Mouse (Mus musculus) midbrain, postnatal 0 days (tissue): ENCODE data around the gene Ppp1r26. TPM values are rescaled to one million over a fixed set of nuclear protein-coding genes. Genes with fewer than 3 reads are reported as not detected.
A peak's percentile ranks its signal among the peaks of the same experiment; 100 is the strongest.

Experiments
- ATAC-seq: fragments of 200-750 bp; cut with Nextera tagmentation; 2 replicates; pipeline ENCODE4 v1.8.0; 2017; ENCODE audit warnings: moderate number of reproducible peaks, mild to moderate bottlenecking, moderate TSS enrichment, moderate library complexity; ENCODE audit not compliant: low FRiP score
- DNase-seq: peaks from one replicate; pipeline ENCODE4 v3.0.0-alpha.2; 2015; ENCODE audit warnings: low spot score
- H3K27ac ChIP-seq: fragments of 300-500 bp; sonication (generic); 2 replicates; pipeline ENCODE4 v1.5.1; 2014; ENCODE audit warnings: low read depth, mild to moderate bottlenecking, low read length, mixed read lengths
- H3K27me3 ChIP-seq: fragments of 300-500 bp; sonication (generic); 2 replicates; pipeline ENCODE4 v1.6.1; 2014; ENCODE audit warnings: low read length, control low read depth, mixed read lengths; ENCODE audit not compliant: insufficient read depth
- H3K36me3 ChIP-seq: fragments of 300-500 bp; sonication (generic); 2 replicates; pipeline ENCODE4 v1.6.1; 2014; ENCODE audit warnings: low read length, control low read depth, mixed read lengths; ENCODE audit not compliant: insufficient read depth
- H3K4me1 ChIP-seq: fragments of 300-500 bp; sonication (generic); 2 replicates; pipeline ENCODE4 v1.6.1; 2014; ENCODE audit warnings: mild to moderate bottlenecking, control low read depth, antibody characterized with exemption, low read length, mixed read lengths; ENCODE audit not compliant: insufficient read depth
- H3K4me2 ChIP-seq: fragments of 300-500 bp; sonication (generic); 2 replicates; pipeline ENCODE4 v1.6.1; 2014; ENCODE audit warnings: low read depth, mild to moderate bottlenecking, low read length, mixed read lengths; ENCODE audit not compliant: poor library complexity, severe bottlenecking
- H3K4me3 ChIP-seq: fragments of 300-500 bp; sonication (generic); 2 replicates; pipeline ENCODE4 v1.5.1; 2014; ENCODE audit warnings: low read depth, mild to moderate bottlenecking, low read length, moderate library complexity
- H3K9ac ChIP-seq: fragments of 300-500 bp; sonication (generic); replicated peaks from 2 replicates; pipeline ENCODE4 v1.6.1; 2014; ENCODE audit warnings: mild to moderate bottlenecking, low read length, moderate library complexity, mixed read lengths; ENCODE audit not compliant: poor library complexity, severe bottlenecking
- H3K9me3 ChIP-seq: fragments of 300-500 bp; sonication (generic); 2 replicates; pipeline ENCODE4 v1.6.1; 2016; ENCODE audit warnings: low read length, control low read depth
- CTCF ChIP-seq: IDR thresholded peaks from 2 replicates; pipeline ENCODE4 v1.5.1; 2016; ENCODE audit warnings: antibody characterized with exemption, mild to moderate bottlenecking
- WGBS: fragments of 180-500 bp; shearing (Covaris S2); extraction: QIAGEN DNeasy Blood & Tissue Kit; methylation state at CpG from one replicate; pipeline ENCODE4 v1.1.7; 2014; 5-methylcytosine and 5-hydroxymethylcytosine counted together
- polyA plus RNA-seq: library from polyadenylated mRNA; unstranded; fragments of >200 nt; fragmentation: Nextera tagmentation; extraction: Ambion mirVana; gene quantifications from 2 replicates; pipeline ENCODE4 v1.2.1, GENCODE M21; 2015
- total RNA-seq: library from RNA; depleted of rRNA; stranded (reverse); fragments of >200 nt; gene quantifications from 2 replicates; pipeline ENCODE4 v1.2.3, GENCODE M21; 2014; rRNA removed

Ppp1r26 gene
- 54.5 and 84.3 TPM in 2 replicates for total RNA-seq
- polyA plus RNA-seq: 14.2 and 17.5 TPM in 2 replicates

GRCm38 (mm10) chr2:28446515-28447314, at the start of gene Ppp1r26:
Ppp1r26 (plus strand) TSS chr2:28446800.
- no peak for TF ChIP-seq CTCF
- peak; percentile 65 for ATAC-seq
- WGBS: under 1% methylated on average over 63 of the region's 118 CpGs

GRCm38 (mm10) chr2:28396928-28397327, 49.7 kb upstream of the Ppp1r26 start:
- TF ChIP-seq CTCF: no peak
- DNase-seq (no peak), ATAC-seq (no peak)
- Histone ChIP-seq H3K4me3 (no peak overlapping the region), H3K27ac (peak overlapping the region; percentile 52), H3K36me3 (no peaks in the 10 kb centered on the region), H3K27me3 (no peaks in the 10 kb centered on the region), H3K4me2 (no peak overlapping the region), H3K9me3 (no peaks in the 10 kb centered on the region), H3K9ac (no peak overlapping the region), H3K4me1 (0 out of 2 replicates have a peak, but pooled peaks cover 3% of the 10 kb centered on the region)
- WGBS: 39% methylated on average over 2 of the region's 2 CpGs

More at GRCm38 (mm10) chr2:28446515-28447314, at the start of gene Ppp1r26:
- Histone ChIP-seq H3K36me3 (peaks cover 18% of the 10 kb centered on the region), H3K4me2 (peak within 1 kb of the TSS; percentile 93), H3K4me3 (peak within 1 kb of the TSS; percentile 76), H3K9ac (peak within 1 kb of the TSS; percentile 86), H3K27ac (peak within 1 kb of the TSS; percentile 90), H3K9me3 (no peaks in the 10 kb centered on the region), H3K27me3 (no peaks in the 10 kb centered on the region), H3K4me1 (peaks cover 4% of the 10 kb centered on the region)
- DNase-seq: peak; percentile 61

- H3K36me3 ChIP-seq: no peaks in the 10 kb centered on the region
- 65% methylated on average over 4 of the region's 4 CpGs for whole genome bisulfite sequencing
- ATAC-seq: no peak
- H3K4me3 ChIP-seq: no peak overlapping the region
- no peak overlapping the region for H3K9ac ChIP-seq
- 0 out of 2 replicates have a peak, but pooled peaks cover 3% of the 10 kb centered on the region for H3K4me1 ChIP-seq
- H3K27me3 ChIP-seq: no peaks in the 10 kb centered on the region
- no peak overlapping the region for H3K4me2 ChIP-seq
- H3K9me3 ChIP-seq: no peaks in the 10 kb centered on the region
- DNase-seq: peak; percentile 46
- TF ChIP-seq CTCF: no peak
- peak overlapping the region; percentile 52 for H3K27ac ChIP-seq
These were observed 49.0 kb upstream of the Ppp1r26 start for GRCm38 (mm10) chr2:28397417-28398119.

- no peaks in the 10 kb centered on the region for H3K27me3 ChIP-seq
- DNase-seq: peak; percentile 46
- H3K9me3 ChIP-seq: no peaks in the 10 kb centered on the region
- no peak overlapping the region for H3K9ac ChIP-seq
- H3K4me2 ChIP-seq: no peak overlapping the region
- H3K27ac ChIP-seq: 0 out of 2 replicates have a peak overlapping the region, but pooled peaks have one; percentile 6
- TF ChIP-seq CTCF: no peak
- 62% methylated on average over 11 of the region's 11 CpGs for WGBS
- 0 out of 2 replicates have a peak, but pooled peaks cover 3% of the 10 kb centered on the region for H3K4me1 ChIP-seq
- H3K4me3 ChIP-seq: no peak overlapping the region
- no peak for ATAC-seq
- no peaks in the 10 kb centered on the region for H3K36me3 ChIP-seq
These were observed 45.0 kb upstream of the Ppp1r26 start for GRCm38 (mm10) chr2:28401647-28402046.

GRCm38 (mm10) chr2:28402128-28402527, 44.5 kb upstream of the Ppp1r26 start:
- DNase-seq: no peak

More at GRCm38 (mm10) chr2:28402128-28402527, 44.5 kb upstream of the Ppp1r26 start:
- Histone ChIP-seq H3K9ac (no peak overlapping the region), H3K4me3 (no peak overlapping the region), H3K4me2 (no peak overlapping the region), H3K4me1 (0 out of 2 replicates have a peak, but pooled peaks cover 2% of the 10 kb centered on the region), H3K27me3 (no peaks in the 10 kb centered on the region), H3K9me3 (no peaks in the 10 kb centered on the region), H3K27ac (0 out of 2 replicates have a peak overlapping the region, but pooled peaks have one; percentile 6), H3K36me3 (no peaks in the 10 kb centered on the region)
- no peak for ATAC-seq
- TF ChIP-seq CTCF: no peak
